Mouse (Mus musculus) neural tube, embryonic 14.5 days (tissue): ENCODE results near the gene Ccdc158. TPM values are rescaled to one million over a fixed set of nuclear protein-coding genes. Genes with fewer than 3 reads are reported as not detected.
A peak's percentile ranks its signal among the peaks of the same experiment; 100 is the strongest.

Experiments
- ATAC-seq: fragments of 200-750 bp; cut with Nextera tagmentation; 2 replicates; pipeline ENCODE4 v1.8.0; 2017; ENCODE audit warnings: low read depth, mild to moderate bottlenecking, moderate TSS enrichment, moderate library complexity
- H3K27ac ChIP-seq: fragments of 300-500 bp; sonication (generic); 2 replicates; pipeline ENCODE4 v1.5.1; 2014; ENCODE audit warnings: low read depth, mild to moderate bottlenecking, control low read depth, low read length, moderate library complexity, mixed read lengths
- H3K27me3 ChIP-seq: fragments of 300-500 bp; sonication (generic); 2 replicates; pipeline ENCODE4 v1.6.1; 2014; ENCODE audit warnings: low read length; ENCODE audit not compliant: control insufficient read depth, insufficient read depth
- H3K36me3 ChIP-seq: fragments of 300-500 bp; sonication (generic); 2 replicates; pipeline ENCODE4 v1.6.1; 2014; ENCODE audit warnings: low read length, mixed read lengths; ENCODE audit not compliant: control insufficient read depth, insufficient read depth
- H3K4me1 ChIP-seq: fragments of 300-500 bp; sonication (generic); 2 replicates; pipeline ENCODE4 v1.6.1; 2014; ENCODE audit warnings: low read length; ENCODE audit not compliant: control insufficient read depth, insufficient read depth
- H3K4me2 ChIP-seq: fragments of 300-500 bp; sonication (generic); 2 replicates; pipeline ENCODE4 v1.6.1; 2014; ENCODE audit warnings: mild to moderate bottlenecking, low read depth, low read length, control low read depth
- H3K4me3 ChIP-seq: fragments of 300-500 bp; sonication (generic); 2 replicates; pipeline ENCODE4 v1.5.1; 2014; ENCODE audit warnings: low read depth, low read length, control low read depth, mixed read lengths
- H3K9ac ChIP-seq: fragments of 300-500 bp; sonication (generic); replicated peaks from 2 replicates; pipeline ENCODE4 v1.6.1; 2014; ENCODE audit warnings: low read depth, mild to moderate bottlenecking, control low read depth, low read length, mixed read lengths
- H3K9me3 ChIP-seq: fragments of 300-500 bp; sonication (generic); 2 replicates; pipeline ENCODE4 v1.6.1; 2016; ENCODE audit warnings: low read length; ENCODE audit not compliant: control insufficient read depth
- WGBS: fragments of 180-500 bp; shearing (Covaris S2); extraction: QIAGEN DNeasy Blood & Tissue Kit; methylation state at CpG from one replicate; pipeline ENCODE4 v1.1.7; 2014; 5-methylcytosine and 5-hydroxymethylcytosine counted together
- polyA plus RNA-seq: library from polyadenylated mRNA; unstranded; fragments of >200 nt; fragmentation: Nextera tagmentation; extraction: Ambion mirVana; gene quantifications from 2 replicates; pipeline ENCODE4 v1.2.1, GENCODE M21; 2014

Gene Ccdc158
- polyA plus RNA-seq, 1 experiment from 2014 or later, result 0.80 TPM

GRCm38 (mm10) chr5:92681861-92682260 is 6.8 kb upstream of the Ccdc158 start:
- no peak overlapping the region for H3K4me2 ChIP-seq
- WGBS, result 86% methylated on average over 10 of the region's 10 CpGs
- H3K9ac ChIP-seq, result no peak overlapping the region
- H3K27ac ChIP-seq, result no peak overlapping the region
- ATAC-seq, result no peak
- H3K4me1 ChIP-seq, result peaks cover 6% of the 10 kb centered on the region; the same call in 1 of the 2 replicates
- peaks cover 4% of the 10 kb centered on the region; the same call in 1 of the 2 replicates for H3K27me3 ChIP-seq
- H3K36me3 ChIP-seq, result no peaks in the 10 kb centered on the region
- H3K4me3 ChIP-seq, result no peak overlapping the region
- H3K9me3 ChIP-seq, result no peaks in the 10 kb centered on the region

- peaks cover 4% of the 10 kb centered on the region; the same call in 1 of the 2 replicates for H3K27me3 ChIP-seq
- WGBS, result 34% methylated on average over 4 of the region's 4 CpGs
- no peaks in the 10 kb centered on the region for H3K9me3 ChIP-seq
- H3K4me3 ChIP-seq, result no peak overlapping the region
- no peak overlapping the region for H3K4me2 ChIP-seq
- H3K27ac ChIP-seq, result no peak overlapping the region
- ATAC-seq, result no peak
- no peaks in the 10 kb centered on the region for H3K36me3 ChIP-seq
- H3K4me1 ChIP-seq, result peaks cover 6% of the 10 kb centered on the region; the same call in 1 of the 2 replicates
- H3K9ac ChIP-seq, result no peak overlapping the region
These were observed 4.4 kb upstream of the Ccdc158 start for GRCm38 (mm10) chr5:92679441-92679840.

GRCm38 (mm10) chr5:92675574-92675920 is 476 bp upstream of the Ccdc158 start:
- H3K4me3 ChIP-seq, result peak overlapping the region; percentile 35
- H3K9ac ChIP-seq, result peak overlapping the region; percentile 0; the same call in 1 of the 2 replicates

GRCm38 (mm10) chr5:92666860-92667259 is 8.2 kb downstream of the Ccdc158 start:
- Histone ChIP-seq H3K9ac (no peak overlapping the region), H3K4me2 (no peak overlapping the region), H3K27ac (no peak overlapping the region), H3K9me3 (no peaks in the 10 kb centered on the region), H3K4me1 (no peaks in the 10 kb centered on the region), H3K27me3 (no peaks in the 10 kb centered on the region), H3K4me3 (no peak overlapping the region), H3K36me3 (no peaks in the 10 kb centered on the region)
- WGBS, result 81% methylated on average over 5 of the region's 5 CpGs
- no peak for ATAC-seq

More at GRCm38 (mm10) chr5:92675574-92675920, 476 bp upstream of the Ccdc158 start:
- Histone ChIP-seq H3K9me3 (no peaks in the 10 kb centered on the region), H3K27ac (no peak overlapping the region), H3K4me2 (peak overlapping the region; percentile 62), H3K27me3 (no peaks in the 10 kb centered on the region), H3K4me1 (no peaks in the 10 kb centered on the region), H3K36me3 (no peaks in the 10 kb centered on the region)
- no peak; the same call in 1 of the 2 replicates for ATAC-seq
- under 1% methylated on average over 9 of the region's 9 CpGs for whole genome bisulfite sequencing

GRCm38 (mm10) chr5:92664321-92664720 is 10.8 kb downstream of the Ccdc158 start:
- 64% methylated on average over 2 of the region's 2 CpGs for WGBS
- H3K4me1 ChIP-seq, result no peaks in the 10 kb centered on the region

GRCm38 (mm10) chr5:92656256-92656655 is 18.8 kb downstream of the Ccdc158 start:
- Histone ChIP-seq H3K4me3 (no peak overlapping the region), H3K9me3 (no peaks in the 10 kb centered on the region), H3K4me2 (no peak overlapping the region), H3K4me1 (no peaks in the 10 kb centered on the region), H3K36me3 (no peaks in the 10 kb centered on the region), H3K9ac (no peak overlapping the region), H3K27me3 (no peaks in the 10 kb centered on the region), H3K27ac (no peak overlapping the region)
- ATAC-seq, result no peak
- 9% methylated on average over 1 of the region's 1 CpGs for WGBS

More at GRCm38 (mm10) chr5:92664321-92664720, 10.8 kb downstream of the Ccdc158 start:
- no peak for ATAC-seq
- no peaks in the 10 kb centered on the region for H3K27me3 ChIP-seq
- no peaks in the 10 kb centered on the region for H3K9me3 ChIP-seq
- no peak overlapping the region for H3K9ac ChIP-seq
- H3K27ac ChIP-seq, result no peak overlapping the region
- H3K4me3 ChIP-seq, result no peak overlapping the region
- no peaks in the 10 kb centered on the region for H3K36me3 ChIP-seq
- no peak overlapping the region for H3K4me2 ChIP-seq

- Histone ChIP-seq H3K9me3 (no peaks in the 10 kb centered on the region), H3K9ac (no peak overlapping the region), H3K4me1 (no peaks in the 10 kb centered on the region), H3K4me3 (no peak overlapping the region), H3K36me3 (no peaks in the 10 kb centered on the region), H3K27ac (no peak overlapping the region), H3K27me3 (no peaks in the 10 kb centered on the region), H3K4me2 (no peak overlapping the region)
- no peak for ATAC-seq
- WGBS, result 82% methylated on average over 3 of the region's 3 CpGs
These were observed 34.2 kb downstream of the Ccdc158 start for GRCm38 (mm10) chr5:92640861-92641260.

GRCm38 (mm10) chr5:92635891-92636290 is 39.2 kb downstream of the Ccdc158 start:
- no peak for ATAC-seq
- H3K4me1 ChIP-seq, result no peaks in the 10 kb centered on the region

GRCm38 (mm10) chr5:92634916-92635315 is 40.2 kb downstream of the Ccdc158 start:
- H3K36me3 ChIP-seq, result no peaks in the 10 kb centered on the region
- WGBS, result 75% methylated on average over 3 of the region's 3 CpGs
- ATAC-seq, result no peak
- H3K4me1 ChIP-seq, result no peaks in the 10 kb centered on the region
- H3K4me3 ChIP-seq, result no peak overlapping the region
- H3K9ac ChIP-seq, result no peak overlapping the region
- no peak overlapping the region for H3K4me2 ChIP-seq
- no peaks in the 10 kb centered on the region for H3K27me3 ChIP-seq
- H3K9me3 ChIP-seq, result no peaks in the 10 kb centered on the region
- H3K27ac ChIP-seq, result no peak overlapping the region

More at GRCm38 (mm10) chr5:92635891-92636290, 39.2 kb downstream of the Ccdc158 start:
- Histone ChIP-seq H3K4me2 (no peak overlapping the region), H3K9ac (no peak overlapping the region), H3K27ac (no peak overlapping the region), H3K36me3 (no peaks in the 10 kb centered on the region), H3K4me3 (no peak overlapping the region), H3K9me3 (no peaks in the 10 kb centered on the region), H3K27me3 (no peaks in the 10 kb centered on the region)
- WGBS, result 89% methylated on average over 5 of the region's 5 CpGs
